Comparison of ENCODE assay signal across 8 mouse cellular contexts in the genomic region with DNA sequence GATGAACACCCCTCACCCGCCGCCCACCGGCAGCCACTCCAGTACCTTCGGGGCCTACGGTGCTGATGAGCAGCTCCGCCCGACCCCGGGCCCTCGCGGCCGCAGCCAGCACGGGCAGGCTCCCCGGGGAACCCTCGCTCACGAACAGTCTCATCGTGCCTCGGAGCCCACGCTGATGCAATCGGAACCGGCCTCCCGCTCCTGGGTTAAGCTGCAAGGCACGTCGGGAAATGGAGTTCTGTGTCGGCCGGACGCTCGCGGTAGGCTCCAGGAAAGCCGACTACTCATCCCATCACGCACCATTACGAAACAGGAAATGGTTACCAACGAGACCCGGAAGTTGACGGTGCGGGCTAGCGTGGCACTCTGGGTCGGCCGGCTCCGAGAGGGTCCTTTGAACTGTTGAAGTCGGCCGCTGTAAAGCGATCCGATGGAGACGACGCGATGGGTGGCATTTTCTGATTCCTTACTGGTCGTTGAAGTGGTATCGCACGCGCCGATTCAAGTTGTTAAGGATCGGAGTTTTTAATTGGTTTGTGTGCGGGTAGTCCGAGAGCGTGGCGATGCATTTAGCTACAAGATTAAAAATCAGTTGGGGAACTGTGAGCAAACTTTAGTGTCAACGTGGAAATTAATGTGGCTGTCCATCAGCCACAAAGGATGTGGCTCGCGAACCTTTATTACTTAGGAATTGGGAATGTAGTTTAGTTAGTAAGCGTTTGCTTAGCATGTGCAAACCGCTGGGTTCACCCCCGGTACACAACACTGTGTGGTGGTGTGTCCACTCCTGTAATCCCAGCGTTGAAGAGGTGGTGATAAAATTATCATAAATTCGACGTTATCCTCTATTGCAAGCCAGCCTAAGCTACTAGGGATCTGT. TPM values are rescaled to one million over a fixed set of nuclear protein-coding genes. Genes with fewer than 3 reads are reported as not detected.
DNase-seq lines count a peak whose midpoint lies in the region; ATAC-seq and TF ChIP-seq lines count a peak whose summit lies in the region.

A gene (minus strand): TSS at position 311 of the 880 bp plus-strand sequence.

- DNase-seq in ES-E14 (ENCODE audit: low read depth, low spot score) = peak; percentile 90
- DNase-seq in cerebellum, adult 11-12 months = peak; percentile 94
- peak; percentile 92 to 94 for DNase-seq in heart, postnatal 36 days
- peak; percentile 93 to 97 for DNase-seq in layer of hippocampus, adult 2 months (ENCODE audit: low spot score in 2 of 2)
- peak; percentile 98 for DNase-seq in lung, embryonic 14.5 days
- DNase-seq in thymus, adult 2 months = peak; percentile 95

- peak within 1 kb of the TSS; percentile 91 for H3K4me2 ChIP-seq in forebrain, embryonic 16.5 days (ENCODE audit: low read length)
- H3K4me2 ChIP-seq in lung, embryonic 14.5 days = peak within 1 kb of the TSS; percentile 67

- peak within 1 kb of the TSS; percentile 96 for H3K9ac ChIP-seq in ES-E14 (ENCODE audit: insufficient read depth, low read depth, low read length, poor library complexity, severe bottlenecking)
- H3K9ac ChIP-seq in forebrain, embryonic 16.5 days (replicated peaks; ENCODE audit: low read depth, low read length) = peak within 1 kb of the TSS; percentile 87
- H3K9ac ChIP-seq in lung, embryonic 14.5 days = peak within 1 kb of the TSS; percentile 76

- ATAC-seq in forebrain, embryonic 16.5 days = peak; percentile 98
- peak; percentile 98 for ATAC-seq in lung, embryonic 14.5 days (ENCODE audit: insufficient read depth)

- peak within 1 kb of the TSS; percentile 68 for H3K27ac ChIP-seq in ES-E14 (ENCODE audit: insufficient read depth, low read depth, low read length, poor library complexity, severe bottlenecking)
- peak within 1 kb of the TSS; percentile 75 for H3K27ac ChIP-seq in forebrain, embryonic 16.5 days (ENCODE audit: low read length)
- H3K27ac ChIP-seq in layer of hippocampus, adult 2 months = peak within 1 kb of the TSS; percentile 78
- H3K27ac ChIP-seq in lung, embryonic 14.5 days (ENCODE audit: low read depth) = peak within 1 kb of the TSS; percentile 84
- peak within 1 kb of the TSS; percentile 30; the same call in 1 of the 2 replicates for H3K27ac ChIP-seq in olfactory bulb, adult 2 months (ENCODE audit: insufficient read depth, low read depth, low read length)
- peak within 1 kb of the TSS; percentile 70 for H3K27ac ChIP-seq in thymus, adult 2 months (ENCODE audit: control insufficient read depth, insufficient read depth, low read length)

- TF ChIP-seq CTCF in layer of hippocampus, adult 2 months (conservative IDR thresholded peaks at IDR 0.05) = no peak
- TF ChIP-seq CTCF in lung, embryonic 14.5 days (IDR thresholded peaks at IDR 0.05; ENCODE audit: low read depth) = no peak
- no peak for TF ChIP-seq CTCF in olfactory bulb, adult 2 months (IDR thresholded peaks at IDR 0.05; ENCODE audit: insufficient read depth, low read depth, low read length)
- no peak; the same call in none of the 2 replicates for TF ChIP-seq CTCF in thymus, adult 2 months (IDR thresholded peaks at IDR 0.05; ENCODE audit: borderline replicate concordance, control insufficient read depth, extremely low read depth, insufficient read depth, low read length, poor library complexity)

- H3K27me3 ChIP-seq in forebrain, embryonic 16.5 days (replicated peaks; ENCODE audit: control insufficient read depth, insufficient read depth, low read length) = no peaks in the 10 kb centered on the region
- H3K27me3 ChIP-seq in lung, embryonic 14.5 days (ENCODE audit: insufficient read depth, low read length) = no peaks in the 10 kb centered on the region
- no peaks in the 10 kb centered on the region for H3K27me3 ChIP-seq in thymus, adult 2 months (ENCODE audit: control insufficient read depth, insufficient read depth, low read length)

- H3K4me1 ChIP-seq in ES-E14 (ENCODE audit: control insufficient read depth in 2 of 2, insufficient read depth in 2 of 2, low read length in 2 of 2, poor library complexity in 1 of 2) = peaks cover 2 to 4% of the 10 kb centered on the region in 2 experiments
- peaks cover 9% of the 10 kb centered on the region for H3K4me1 ChIP-seq in forebrain, embryonic 16.5 days (replicated peaks; ENCODE audit: control insufficient read depth, insufficient read depth, low read length)
- no peaks in the 10 kb centered on the region for H3K4me1 ChIP-seq in lung, embryonic 14.5 days (ENCODE audit: insufficient read depth)
- 0 out of 2 replicates have a peak, but pooled peaks cover 3% of the 10 kb centered on the region for H3K4me1 ChIP-seq in olfactory bulb, adult 2 months (ENCODE audit: control insufficient read depth, insufficient read depth, low read length)
- H3K4me1 ChIP-seq in thymus, adult 2 months (replicated peaks; ENCODE audit: control insufficient read depth, insufficient read depth, low read length) = 0 out of 2 replicates have a peak, but pooled peaks cover 4% of the 10 kb centered on the region

- in situ Hi-C loops in ES-E14 (cut with MboI; ENCODE audit: low sequenced_read_pairs in 2 of 2, unreplicated experiment in 2 of 2) = no loop called here

- peak; percentile 58; the same call in 1 of the 2 replicates for TF ChIP-seq POLR2A in olfactory bulb, adult 2 months (IDR thresholded peaks at IDR 0.05; ENCODE audit: insufficient read depth, low read depth, low read length)
- TF ChIP-seq POLR2A in thymus, adult 2 months (IDR thresholded peaks at IDR 0.05; ENCODE audit: control insufficient read depth, extremely low read depth, insufficient read depth, low read length, poor library complexity) = peak; percentile 36; the same call in 1 of the 2 replicates

- intact Hi-C loops in heart, postnatal 36 days (cut with DNase I) = loop anchor here (1.0 kb wide), 2 partner anchors 20 to 45 kb away; a partner anchor contains a TSS

- H3K36me3 ChIP-seq in ES-E14 (ENCODE audit: control insufficient read depth, insufficient read depth, low read length, poor library complexity, severe bottlenecking) = peaks cover 24% of the 10 kb centered on the region
- H3K36me3 ChIP-seq in forebrain, embryonic 16.5 days (ENCODE audit: control insufficient read depth, insufficient read depth) = peaks cover 22% of the 10 kb centered on the region
- peaks cover 29% of the 10 kb centered on the region for H3K36me3 ChIP-seq in lung, embryonic 14.5 days (ENCODE audit: insufficient read depth)
- peaks cover 19% of the 10 kb centered on the region for H3K36me3 ChIP-seq in thymus, adult 2 months (ENCODE audit: control insufficient read depth, insufficient read depth, low read length)

- no peaks in the 10 kb centered on the region for H3K9me3 ChIP-seq in ES-E14 (ENCODE audit: control insufficient read depth, insufficient read depth, low read depth, low read length)
- H3K9me3 ChIP-seq in forebrain, embryonic 16.5 days (ENCODE audit: control insufficient read depth, low read length) = no peaks in the 10 kb centered on the region
- no peaks in the 10 kb centered on the region for H3K9me3 ChIP-seq in lung, embryonic 14.5 days (ENCODE audit: low read depth, low read length)

- under 1% methylated on average over 65 of the region's 65 CpGs for WGBS in forebrain, embryonic 16.5 days
- under 1% methylated on average over 65 of the region's 65 CpGs for WGBS in lung, embryonic 14.5 days
- whole genome bisulfite sequencing in olfactory bulb, adult 2 months = under 1% methylated on average over 65 of the region's 65 CpGs
- under 1% methylated on average over 65 of the region's 65 CpGs for WGBS in thymus, adult 2 months

- peak within 1 kb of the TSS; percentile 87 to 91 for H3K4me3 ChIP-seq in ES-E14 (ENCODE audit: insufficient read depth in 1 of 2, low read depth in 1 of 2, low read length in 2 of 2, poor library complexity in 1 of 2, severe bottlenecking in 1 of 2)
- peak within 1 kb of the TSS; percentile 77 for H3K4me3 ChIP-seq in forebrain, embryonic 16.5 days (replicated peaks; ENCODE audit: low read length)
- H3K4me3 ChIP-seq in layer of hippocampus, adult 2 months = peak within 1 kb of the TSS; percentile 90
- H3K4me3 ChIP-seq in lung, embryonic 14.5 days (ENCODE audit: low read depth, low read length) = peak within 1 kb of the TSS; percentile 77
- peak within 1 kb of the TSS; percentile 72 for H3K4me3 ChIP-seq in olfactory bulb, adult 2 months (ENCODE audit: insufficient read depth, low read depth, low read length)
- H3K4me3 ChIP-seq in thymus, adult 2 months (ENCODE audit: control insufficient read depth, insufficient read depth, low read length) = peak within 1 kb of the TSS; percentile 93

TF ChIP-seq in ES-E14, 5 proteins besides CTCF, POLR2A, EP300 and RAD21:
- TF ChIP-seq HCFC1 (IDR thresholded peaks at IDR 0.05; ENCODE audit: borderline replicate concordance, insufficient read depth, low read length) (peak; percentile 94), MAFK (IDR thresholded peaks at IDR 0.05; ENCODE audit: insufficient read depth, low read depth, low read length) (no peak), ZNF384 (IDR thresholded peaks at IDR 0.05; ENCODE audit: low read depth, low read length) (no peak), CHD2 (IDR thresholded peaks at IDR 0.05; ENCODE audit: low read depth, low read length) (no peak), ZC3H11A (IDR thresholded peaks at IDR 0.05; ENCODE audit: borderline replicate concordance, low read depth, low read length) (no peak)

RNA-seq across cellular contexts. Expression of the gene that starts here (rescaled TPM):
- total RNA-seq in ES-E14 (2012; rRNA removed) = 206 and 377 TPM in 2 replicates
- polyA plus RNA-seq in forebrain, embryonic 16.5 days (2015; fragmentation: Nextera tagmentation; extraction: Ambion mirVana) = 127 and 135 TPM in 2 replicates
- 10 to 100 TPM; 41.0 to 46.4 TPM for total RNA-seq in heart, postnatal 36 days (2021)
- 10 to 100 TPM; 55.6 to 60.0 TPM for total RNA-seq in layer of hippocampus, adult 2 months (2021)
- polyA plus RNA-seq in lung, embryonic 14.5 days (2014; fragmentation: Nextera tagmentation; extraction: Ambion mirVana) = 128 and 132 TPM in 2 replicates
- polyA plus RNA-seq in olfactory bulb, adult 2 months (2012; ENCODE audit: insufficient read depth, insufficient read length, low replicate concordance, missing spikeins) = not detected in 2 replicates
- polyA plus RNA-seq in thymus, adult 2 months (2012; rRNA removed) = 65.8 and 77.2 TPM in 2 replicates

Comparison
In these comparisons a context has a peak if more than half of its experiments do, and no peak if none do; other contexts are left out.
1. Peak in every context shown above with its lines: DNase-seq, ATAC-seq, H3K4me3 ChIP-seq and H3K27ac ChIP-seq.
2. H3K27ac ChIP-seq: peak in every context shown above with its lines; median percentile 84 in lung, embryonic 14.5 days; 78 in layer of hippocampus, adult 2 months; 75 in forebrain, embryonic 16.5 days; 70 in thymus, adult 2 months; 68 in ES-E14; 30 in olfactory bulb, adult 2 months.